Mouse (Mus musculus): Measurements from ENCODE around the gene Galnt7.

The Galnt7 gene

GRCm38 (mm10) chr8:57586667-57587066 is 66.2 kb downstream of the Galnt7 start:
- no peak for ATAC-seq (ENCODE audit: insufficient number of reproducible peaks, low FRiP score, low TSS enrichment)

- no peak for ATAC-seq (ENCODE audit: insufficient number of reproducible peaks, low FRiP score, low TSS enrichment)
These were observed 67.0 kb downstream of the Galnt7 start for GRCm38 (mm10) chr8:57585831-57586230.

- ATAC-seq (ENCODE audit: insufficient number of reproducible peaks, low FRiP score, low TSS enrichment) = no peak; the same call in 1 of the 2 replicates
These were observed 67.7 kb downstream of the Galnt7 start for GRCm38 (mm10) chr8:57585128-57585442.

- peak; percentile 75 for ATAC-seq (ENCODE audit: insufficient number of reproducible peaks, low FRiP score, low TSS enrichment)
These were observed 68.3 kb downstream of the Galnt7 start for GRCm38 (mm10) chr8:57584416-57585127.

- no peak for ATAC-seq (ENCODE audit: insufficient number of reproducible peaks, low FRiP score, low TSS enrichment)
These were observed 73.0 kb downstream of the Galnt7 start for GRCm38 (mm10) chr8:57579845-57580244.

GRCm38 (mm10) chr8:57577301-57577700 is 75.5 kb downstream of the Galnt7 start:
- ATAC-seq (ENCODE audit: insufficient number of reproducible peaks, low FRiP score, low TSS enrichment) = no peak

- ATAC-seq (ENCODE audit: insufficient number of reproducible peaks, low FRiP score, low TSS enrichment) = peak; percentile 40
These were observed 76.6 kb downstream of the Galnt7 start for GRCm38 (mm10) chr8:57576238-57576637.

GRCm38 (mm10) chr8:57575336-57575735 is 77.5 kb downstream of the Galnt7 start:
- ATAC-seq (ENCODE audit: insufficient number of reproducible peaks, low FRiP score, low TSS enrichment) = no peak

- peak; percentile 75 for ATAC-seq (ENCODE audit: insufficient number of reproducible peaks, low FRiP score, low TSS enrichment)
These were observed 78.4 kb downstream of the Galnt7 start for GRCm38 (mm10) chr8:57574398-57574797.

GRCm38 (mm10) chr8:57573844-57574243 is 79.0 kb downstream of the Galnt7 start:
- no peak for ATAC-seq (ENCODE audit: insufficient number of reproducible peaks, low FRiP score, low TSS enrichment)

GRCm38 (mm10) chr8:57569886-57570285 is 82.9 kb downstream of the Galnt7 start:
- ATAC-seq (ENCODE audit: insufficient number of reproducible peaks, low FRiP score, low TSS enrichment) = 0 out of 2 replicates have a peak, but pooled peaks have one; percentile 11

GRCm38 (mm10) chr8:57569400-57569795 is 83.4 kb downstream of the Galnt7 start:
- ATAC-seq (ENCODE audit: insufficient number of reproducible peaks, low FRiP score, low TSS enrichment) = peak; percentile 87

GRCm38 (mm10) chr8:57568633-57569399 is 84.0 kb downstream of the Galnt7 start:
- peak; percentile 4; the same call in 1 of the 2 replicates for ATAC-seq (ENCODE audit: insufficient number of reproducible peaks, low FRiP score, low TSS enrichment)

- ATAC-seq (ENCODE audit: insufficient number of reproducible peaks, low FRiP score, low TSS enrichment) = no peak
These were observed 84.8 kb downstream of the Galnt7 start for GRCm38 (mm10) chr8:57567998-57568397.

GRCm38 (mm10) chr8:57565039-57565438 is 87.8 kb downstream of the Galnt7 start:
- no peak for ATAC-seq (ENCODE audit: insufficient number of reproducible peaks, low FRiP score, low TSS enrichment)

- no peak for ATAC-seq (ENCODE audit: insufficient number of reproducible peaks, low FRiP score, low TSS enrichment)
These were observed 89.1 kb downstream of the Galnt7 start for GRCm38 (mm10) chr8:57563726-57564125.

- ATAC-seq (ENCODE audit: insufficient number of reproducible peaks, low FRiP score, low TSS enrichment) = no peak
These were observed 90.1 kb downstream of the Galnt7 start for GRCm38 (mm10) chr8:57562741-57563140.

GRCm38 (mm10) chr8:57560926-57561325 is 91.9 kb downstream of the Galnt7 start:
- peak; percentile 74 for ATAC-seq (ENCODE audit: insufficient number of reproducible peaks, low FRiP score, low TSS enrichment)

- ATAC-seq (ENCODE audit: insufficient number of reproducible peaks, low FRiP score, low TSS enrichment) = no peak
These were observed 100.5 kb downstream of the Galnt7 start for GRCm38 (mm10) chr8:57552102-57553032.

- ATAC-seq (ENCODE audit: insufficient number of reproducible peaks, low FRiP score, low TSS enrichment) = no peak
These were observed 105.3 kb downstream of the Galnt7 start for GRCm38 (mm10) chr8:57547581-57547980.

- ATAC-seq (ENCODE audit: insufficient number of reproducible peaks, low FRiP score, low TSS enrichment) = peak; percentile 60
These were observed 106.0 kb downstream of the Galnt7 start for GRCm38 (mm10) chr8:57546834-57547233.
